Mouse (Mus musculus) bone marrow, adult 2 months (tissue): ENCODE measurements at regions not wholly inside any gene's neighbourhood (a gene's known extent, or its start where the extent isn't known, plus 50 kb on each side); places are given as distances from the start of the nearest gene placed in this dataset.

Source experiments
- CTCF ChIP-seq: fragments of 200-500 bp; IDR thresholded peaks from 2 replicates; pipeline ENCODE4 v1.5.1; 2011; ENCODE audit warnings: low read length, control low read depth; ENCODE audit not compliant: control insufficient read depth, insufficient read depth
- POLR2A ChIP-seq: fragments of 200-500 bp; IDR thresholded peaks from 2 replicates; pipeline ENCODE4 v1.6.1; 2011; ENCODE audit warnings: low read depth, mild to moderate bottlenecking, control low read depth, low read length, borderline replicate concordance; ENCODE audit not compliant: control insufficient read depth

DNA sequence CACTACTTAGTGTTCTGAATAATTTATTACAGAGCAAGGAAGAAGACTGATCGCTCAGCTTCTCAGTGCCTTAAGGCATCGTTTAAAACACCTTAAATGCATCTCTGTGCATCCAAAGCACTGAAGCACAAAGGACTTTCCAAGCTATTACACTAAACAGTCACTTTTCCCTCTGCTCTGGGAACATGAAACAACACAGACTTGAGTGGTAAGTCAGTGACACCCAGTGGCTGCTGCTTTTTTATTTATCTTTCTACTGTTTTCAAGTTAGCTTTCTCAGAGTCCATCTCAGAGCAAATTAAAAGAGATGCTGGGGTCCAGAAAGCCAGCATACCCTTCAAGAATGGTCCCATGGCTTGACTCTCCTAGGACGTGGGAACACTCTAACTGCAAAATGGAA, 162.3 kb upstream of the Ttc29 start:
- no peak for TF ChIP-seq CTCF
- TF ChIP-seq POLR2A, result no peak
